Mouse (Mus musculus) forebrain, embryonic 13.5 days (tissue): ENCODE results near the gene Brpf1. TPM values are rescaled to one million over a fixed set of nuclear protein-coding genes. Genes with fewer than 3 reads are reported as not detected.

Experiments used
- ATAC-seq: fragments of 200-750 bp; cut with Nextera tagmentation; 2 replicates; pipeline ENCODE4 v1.8.0; 2017
- H3K27ac ChIP-seq: fragments of 300-500 bp; sonication (generic); 2 replicates; pipeline ENCODE4 v1.5.1; 2015; ENCODE audit warnings: inconsistent platforms, mild to moderate bottlenecking, moderate library complexity
- H3K27me3 ChIP-seq: fragments of 300-500 bp; sonication (generic); 2 replicates; pipeline ENCODE4 v1.6.1; 2015; ENCODE audit warnings: mild to moderate bottlenecking, inconsistent platforms
- H3K36me3 ChIP-seq: fragments of 300-500 bp; sonication (generic); 2 replicates; pipeline ENCODE4 v1.6.1; 2015; ENCODE audit warnings: mild to moderate bottlenecking, inconsistent platforms; ENCODE audit not compliant: poor library complexity, severe bottlenecking
- H3K4me1 ChIP-seq: fragments of 300-500 bp; sonication (generic); 2 replicates; pipeline ENCODE4 v1.6.1; 2015; ENCODE audit warnings: inconsistent platforms
- H3K4me2 ChIP-seq: fragments of 300-500 bp; sonication (generic); 2 replicates; pipeline ENCODE4 v1.6.1; 2015; ENCODE audit warnings: inconsistent platforms, mild to moderate bottlenecking, moderate library complexity
- H3K4me3 ChIP-seq: fragments of 300-500 bp; sonication (generic); 2 replicates; pipeline ENCODE4 v1.5.1; 2015; ENCODE audit warnings: mild to moderate bottlenecking, inconsistent platforms
- H3K9ac ChIP-seq: fragments of 300-500 bp; sonication (generic); 2 replicates; pipeline ENCODE4 v1.6.1; 2015; ENCODE audit warnings: mild to moderate bottlenecking, inconsistent platforms
- H3K9me3 ChIP-seq: fragments of 300-500 bp; sonication (generic); replicated peaks from 2 replicates; pipeline ENCODE4 v1.6.1; 2016; ENCODE audit warnings: inconsistent platforms
- WGBS: fragments of 180-500 bp; shearing (Covaris S2); methylation state at CpG from one replicate; pipeline ENCODE4 v1.1.7; 2015; 5-methylcytosine and 5-hydroxymethylcytosine counted together
- polyA plus RNA-seq: library from polyadenylated mRNA; unstranded; fragments of >200 nt; fragmentation: Nextera tagmentation; extraction: Ambion mirVana; gene quantifications from 2 replicates; pipeline ENCODE4 v1.2.1, GENCODE M21; 2015

The Brpf1 gene
- polyA plus RNA-seq, result 20.0 and 21.5 TPM in 2 replicates

- Histone ChIP-seq H3K36me3 (peaks cover 19% of the 10 kb centered on the region), H3K4me1 (peaks cover 25% of the 10 kb centered on the region), H3K27ac (peak within 1 kb of the TSS; percentile 98), H3K4me2 (peak within 1 kb of the TSS; percentile 100), H3K9ac (peak within 1 kb of the TSS; percentile 96), H3K9me3 (no peaks in the 10 kb centered on the region), H3K4me3 (peak within 1 kb of the TSS; percentile 97), H3K27me3 (no peaks in the 10 kb centered on the region)
- ATAC-seq, result peak; percentile 69
- WGBS, result under 1% methylated on average over 32 of the region's 32 CpGs
Observed at GRCm38 (mm10) chr6:113306986-113307349, at the start of gene Brpf1. Gene Brpf1, plus strand, starts transcription at chr6:113307137.

- H3K9me3 ChIP-seq, result no peaks in the 10 kb centered on the region
- no peaks in the 10 kb centered on the region for H3K27me3 ChIP-seq
- whole genome bisulfite sequencing, result 88% methylated on average over 8 of the region's 8 CpGs
- no peak overlapping the region for H3K27ac ChIP-seq
- peaks cover 95% of the 10 kb centered on the region for H3K36me3 ChIP-seq
- H3K4me1 ChIP-seq, result no peaks in the 10 kb centered on the region
- no peak overlapping the region for H3K4me2 ChIP-seq
- no peak overlapping the region for H3K9ac ChIP-seq
- no peak for ATAC-seq
- no peak overlapping the region for H3K4me3 ChIP-seq
Observed at GRCm38 (mm10) chr6:113261174-113261858, 45.6 kb upstream of the Brpf1 start.

- H3K4me1 ChIP-seq, result no peaks in the 10 kb centered on the region
- H3K4me2 ChIP-seq, result no peak overlapping the region
- no peaks in the 10 kb centered on the region for H3K27me3 ChIP-seq
- ATAC-seq, result no peak
- no peak overlapping the region for H3K27ac ChIP-seq
- H3K9me3 ChIP-seq, result no peaks in the 10 kb centered on the region
- H3K4me3 ChIP-seq, result no peak overlapping the region
- peaks cover 98% of the 10 kb centered on the region for H3K36me3 ChIP-seq
- H3K9ac ChIP-seq, result no peak overlapping the region
- 97% methylated on average over 6 of the region's 6 CpGs for WGBS
Observed at GRCm38 (mm10) chr6:113263531-113263930, 43.4 kb upstream of the Brpf1 start.

- Histone ChIP-seq H3K4me1 (no peaks in the 10 kb centered on the region), H3K27ac (no peak overlapping the region), H3K9ac (no peak overlapping the region), H3K4me3 (no peak overlapping the region), H3K36me3 (peaks cover 100% of the 10 kb centered on the region), H3K27me3 (no peaks in the 10 kb centered on the region), H3K9me3 (no peaks in the 10 kb centered on the region), H3K4me2 (no peak overlapping the region)
- no peak for ATAC-seq
- 90% methylated on average over 8 of the region's 8 CpGs for WGBS
Observed at GRCm38 (mm10) chr6:113264429-113264828, 42.5 kb upstream of the Brpf1 start.

- Histone ChIP-seq H3K27ac (no peak overlapping the region), H3K4me2 (no peak overlapping the region), H3K9me3 (no peaks in the 10 kb centered on the region), H3K27me3 (no peaks in the 10 kb centered on the region), H3K36me3 (peaks cover 100% of the 10 kb centered on the region), H3K4me3 (no peak overlapping the region), H3K4me1 (no peaks in the 10 kb centered on the region), H3K9ac (no peak overlapping the region)
- no peak for ATAC-seq
- WGBS, result 85% methylated on average over 7 of the region's 7 CpGs
Observed at GRCm38 (mm10) chr6:113266996-113267655, 39.8 kb upstream of the Brpf1 start.

- Histone ChIP-seq H3K4me1 (no peaks in the 10 kb centered on the region), H3K36me3 (peaks cover 100% of the 10 kb centered on the region), H3K27me3 (no peaks in the 10 kb centered on the region), H3K9me3 (no peaks in the 10 kb centered on the region), H3K4me2 (no peak overlapping the region), H3K27ac (no peak overlapping the region), H3K4me3 (no peak overlapping the region), H3K9ac (no peak overlapping the region)
- WGBS, result 95% methylated on average over 1 of the region's 1 CpGs
- no peak for ATAC-seq
Observed at GRCm38 (mm10) chr6:113267988-113268387, 38.9 kb upstream of the Brpf1 start.

GRCm38 (mm10) chr6:113272365-113272764 lies 34.6 kb upstream of the Brpf1 start:
- H3K27ac ChIP-seq, result no peak overlapping the region
- no peak overlapping the region for H3K4me2 ChIP-seq
- H3K27me3 ChIP-seq, result no peaks in the 10 kb centered on the region
- no peak overlapping the region for H3K9ac ChIP-seq
- no peaks in the 10 kb centered on the region for H3K4me1 ChIP-seq
- 82% methylated on average over 3 of the region's 3 CpGs for WGBS
- no peak for ATAC-seq
- peaks cover 100% of the 10 kb centered on the region for H3K36me3 ChIP-seq
- no peak overlapping the region for H3K4me3 ChIP-seq
- H3K9me3 ChIP-seq, result no peaks in the 10 kb centered on the region

- no peak overlapping the region for H3K27ac ChIP-seq
- H3K9me3 ChIP-seq, result no peaks in the 10 kb centered on the region
- no peak for ATAC-seq
- peaks cover 1% of the 10 kb centered on the region for H3K4me1 ChIP-seq
- H3K4me3 ChIP-seq, result no peak overlapping the region
- H3K27me3 ChIP-seq, result peaks cover 10% of the 10 kb centered on the region
- no peak overlapping the region for H3K4me2 ChIP-seq
- no peak overlapping the region for H3K9ac ChIP-seq
- peaks cover 86% of the 10 kb centered on the region for H3K36me3 ChIP-seq
- WGBS, result 81% methylated on average over 4 of the region's 4 CpGs
Observed at GRCm38 (mm10) chr6:113276846-113277245, 30.1 kb upstream of the Brpf1 start.

GRCm38 (mm10) chr6:113281676-113282075 lies 25.3 kb upstream of the Brpf1 start:
- no peak overlapping the region; the same call in 1 of the 2 replicates for H3K4me2 ChIP-seq
- H3K36me3 ChIP-seq, result peaks cover 38% of the 10 kb centered on the region
- H3K27ac ChIP-seq, result no peak overlapping the region
- 67% methylated on average over 6 of the region's 6 CpGs for WGBS
- ATAC-seq, result 0 out of 2 replicates have a peak, but pooled peaks have one; percentile 33
- H3K9ac ChIP-seq, result no peak overlapping the region
- H3K4me3 ChIP-seq, result no peak overlapping the region
- peaks cover 45% of the 10 kb centered on the region for H3K27me3 ChIP-seq
- H3K4me1 ChIP-seq, result peaks cover 13% of the 10 kb centered on the region
- no peaks in the 10 kb centered on the region for H3K9me3 ChIP-seq

GRCm38 (mm10) chr6:113282101-113282802 lies 24.7 kb upstream of the Brpf1 start, which contains the start of gene Cpne9:
Gene Cpne9, plus strand, starts transcription at chr6:113282307.
- Histone ChIP-seq H3K27ac (no peak within 1 kb of the TSS), H3K4me1 (peaks cover 13% of the 10 kb centered on the region), H3K36me3 (peaks cover 32% of the 10 kb centered on the region), H3K27me3 (peaks cover 45% of the 10 kb centered on the region), H3K4me2 (peak within 1 kb of the TSS; percentile 59), H3K4me3 (peak within 1 kb of the TSS; percentile 31), H3K9me3 (no peaks in the 10 kb centered on the region), H3K9ac (peak within 1 kb of the TSS; percentile 50)
- WGBS, result 2% methylated on average over 37 of the region's 37 CpGs
- peak; percentile 73 for ATAC-seq

GRCm38 (mm10) chr6:113282969-113283368 lies 24.0 kb upstream of the Brpf1 start:
- ATAC-seq, result peak; percentile 57; the same call in 1 of the 2 replicates
- no peaks in the 10 kb centered on the region for H3K9me3 ChIP-seq
- peak overlapping the region; percentile 50 for H3K9ac ChIP-seq
- H3K27ac ChIP-seq, result no peak overlapping the region
- H3K4me1 ChIP-seq, result peaks cover 13% of the 10 kb centered on the region
- WGBS, result under 1% methylated on average over 22 of the region's 22 CpGs
- H3K4me3 ChIP-seq, result peak overlapping the region; percentile 31
- H3K36me3 ChIP-seq, result peaks cover 25% of the 10 kb centered on the region
- peaks cover 45% of the 10 kb centered on the region for H3K27me3 ChIP-seq
- H3K4me2 ChIP-seq, result peak overlapping the region; percentile 59

- Histone ChIP-seq H3K4me2 (no peak overlapping the region), H3K36me3 (peaks cover 19% of the 10 kb centered on the region; the same call in 1 of the 2 replicates), H3K4me1 (peaks cover 13% of the 10 kb centered on the region), H3K9ac (no peak overlapping the region), H3K9me3 (no peaks in the 10 kb centered on the region), H3K27ac (no peak overlapping the region), H3K27me3 (peaks cover 45% of the 10 kb centered on the region), H3K4me3 (no peak overlapping the region)
- no peak for ATAC-seq
- 5% methylated on average over 6 of the region's 6 CpGs for WGBS
Observed at GRCm38 (mm10) chr6:113283500-113283899, 23.4 kb upstream of the Brpf1 start.
